Mouse (Mus musculus) layer of hippocampus, adult 6 months (tissue): ENCODE data around the gene Rbm8a2. TPM values are rescaled to one million over a fixed set of nuclear protein-coding genes. Genes with fewer than 3 reads are reported as not detected.

ENCODE experiments used
- long read RNA-seq, 2 experiments: library from polyadenylated mRNA; unstranded; transcript quantifications; one replicate each; pipeline ENCODE4 v2.0.0; 2019 to 2020
- polyA plus RNA-seq: library from polyadenylated mRNA; unstranded; fragments of <200 nt; fragmentation: Nextera tagmentation; gene quantifications from 2 replicates; pipeline ENCODE4 v1.2.3, GENCODE M21; 2021

The Rbm8a2 gene
- polyA plus RNA-seq, result not detected in 2 replicates
- long read RNA-seq, experiment 1, result 0 reads
- long read RNA-seq, experiment 2, result 0 reads

DNA sequence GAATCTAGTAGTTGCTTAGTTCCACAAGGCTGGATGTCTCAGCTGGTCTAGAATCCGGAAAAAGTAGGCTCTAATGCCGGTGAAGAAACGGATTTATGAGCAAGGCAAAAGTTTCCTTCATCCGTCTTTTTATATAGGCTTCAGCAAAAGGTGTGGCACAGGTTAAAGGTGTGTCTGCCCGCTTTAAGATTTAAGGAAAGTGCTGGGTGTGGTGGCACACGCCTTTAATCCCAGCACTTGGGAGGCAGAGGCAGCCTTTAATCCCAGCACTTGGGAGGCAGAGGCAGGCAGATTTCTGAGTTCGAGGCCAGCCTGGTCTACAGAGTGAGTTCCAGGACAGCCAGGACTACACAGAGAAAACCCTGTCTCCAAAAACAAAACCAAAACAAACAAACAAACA lies at the start of gene Rbm8a2:
Rbm8a2 (minus strand) TSS at position 101 of the 400 bp plus-strand sequence.

Other genes starting within 250 kb of the Rbm8a2 start
- gene Exo1, start 98.5 kb downstream of the Rbm8a2 start, polyA plus RNA-seq, result 0.29 and 0.35 TPM in 2 replicates
- not detected in 2 replicates for gene Gm38100, start 58.8 kb downstream of the Rbm8a2 start, polyA plus RNA-seq